Mouse (Mus musculus): ENCODE data around the gene Mlh3. TPM values are rescaled to one million over a fixed set of nuclear protein-coding genes. Genes with fewer than 3 reads are reported as not detected.

The Mlh3 gene
- polyA plus RNA-seq, 1 experiment from 2014 or later, result 7.1 TPM

- Histone ChIP-seq H3K4me1 (replicated peaks; ENCODE audit: insufficient read depth, low read length) (0 out of 2 replicates have a peak, but pooled peaks cover 9% of the 10 kb centered on the region), H3K27ac (no peak overlapping the region), H3K9ac (ENCODE audit: low read depth, low read length) (no peak overlapping the region), H3K27me3 (ENCODE audit: insufficient read depth, low read length) (0 out of 2 replicates have a peak, but pooled peaks cover 3% of the 10 kb centered on the region), H3K36me3 (ENCODE audit: insufficient read depth, low read length) (no peaks in the 10 kb centered on the region), H3K4me3 (replicated peaks; ENCODE audit: low read depth, low read length) (no peak overlapping the region), H3K9me3 (replicated peaks; ENCODE audit: low read length) (no peaks in the 10 kb centered on the region), H3K4me2 (ENCODE audit: low read length) (no peak overlapping the region)
- WGBS, result 20% methylated on average over 24 of the region's 24 CpGs
- ATAC-seq (replicated peaks; ENCODE audit: low FRiP score, low read depth), result 0 out of 2 replicates have a peak, but pooled peaks have one; percentile 1
- 0 out of 2 replicates have a peak, but pooled peaks have one; percentile 4 for TF ChIP-seq CTCF (IDR thresholded peaks at IDR 0.05; ENCODE audit: low read depth)
- no peak for DNase-seq (ENCODE audit: low spot score)
Observed at GRCm38 (mm10) chr12:85200929-85201829, 69.2 kb downstream of the Mlh3 start.

- H3K4me1 ChIP-seq (replicated peaks; ENCODE audit: insufficient read depth, low read length), result peaks cover 11% of the 10 kb centered on the region
- TF ChIP-seq CTCF (IDR thresholded peaks at IDR 0.05; ENCODE audit: low read depth), result no peak
- 0 out of 2 replicates have a peak, but pooled peaks cover 3% of the 10 kb centered on the region for H3K27me3 ChIP-seq (ENCODE audit: insufficient read depth, low read length)
- DNase-seq (ENCODE audit: low spot score) (no peak), ATAC-seq (replicated peaks; ENCODE audit: low FRiP score, low read depth) (0 out of 2 replicates have a peak, but pooled peaks have one; percentile 9)
- H3K4me2 ChIP-seq (ENCODE audit: low read length), result no peak overlapping the region
- H3K4me3 ChIP-seq (replicated peaks; ENCODE audit: low read depth, low read length), result no peak overlapping the region
- 67% methylated on average over 1 of the region's 1 CpGs for WGBS
- no peak overlapping the region for H3K27ac ChIP-seq
- H3K9me3 ChIP-seq (replicated peaks; ENCODE audit: low read length), result no peaks in the 10 kb centered on the region
- no peaks in the 10 kb centered on the region for H3K36me3 ChIP-seq (ENCODE audit: insufficient read depth, low read length)
- H3K9ac ChIP-seq (ENCODE audit: low read depth, low read length), result no peak overlapping the region
Observed at GRCm38 (mm10) chr12:85199954-85200353, 70.4 kb downstream of the Mlh3 start.

GRCm38 (mm10) chr12:85197936-85198335 lies 72.5 kb downstream of the Mlh3 start:
- H3K27me3 ChIP-seq (ENCODE audit: insufficient read depth, low read length), result 0 out of 2 replicates have a peak, but pooled peaks cover 3% of the 10 kb centered on the region
- H3K4me1 ChIP-seq (replicated peaks; ENCODE audit: insufficient read depth, low read length), result peaks cover 20% of the 10 kb centered on the region
- no peak overlapping the region for H3K4me3 ChIP-seq (replicated peaks; ENCODE audit: low read depth, low read length)
- H3K36me3 ChIP-seq (ENCODE audit: insufficient read depth, low read length), result no peaks in the 10 kb centered on the region
- H3K9me3 ChIP-seq (replicated peaks; ENCODE audit: low read length), result no peaks in the 10 kb centered on the region
- H3K4me2 ChIP-seq (ENCODE audit: low read length), result no peak overlapping the region
- ATAC-seq (replicated peaks; ENCODE audit: low FRiP score, low read depth) (no peak), DNase-seq (ENCODE audit: low spot score) (no peak)
- WGBS, result 23% methylated on average over 8 of the region's 8 CpGs
- H3K9ac ChIP-seq (ENCODE audit: low read depth, low read length), result no peak overlapping the region
- no peak for TF ChIP-seq CTCF (IDR thresholded peaks at IDR 0.05; ENCODE audit: low read depth)
- H3K27ac ChIP-seq, result no peak overlapping the region

GRCm38 (mm10) chr12:85197371-85197770 lies 73.0 kb downstream of the Mlh3 start:
- 0 out of 2 replicates have a peak, but pooled peaks cover 3% of the 10 kb centered on the region for H3K27me3 ChIP-seq (ENCODE audit: insufficient read depth, low read length)
- peaks cover 20% of the 10 kb centered on the region for H3K4me1 ChIP-seq (replicated peaks; ENCODE audit: insufficient read depth, low read length)
- H3K9me3 ChIP-seq (replicated peaks; ENCODE audit: low read length), result no peaks in the 10 kb centered on the region
- 58% methylated on average over 7 of the region's 7 CpGs for WGBS
- no peaks in the 10 kb centered on the region for H3K36me3 ChIP-seq (ENCODE audit: insufficient read depth, low read length)
- H3K9ac ChIP-seq (ENCODE audit: low read depth, low read length), result no peak overlapping the region
- TF ChIP-seq CTCF (IDR thresholded peaks at IDR 0.05; ENCODE audit: low read depth), result no peak
- H3K4me2 ChIP-seq (ENCODE audit: low read length), result no peak overlapping the region
- no peak overlapping the region for H3K27ac ChIP-seq
- no peak for ATAC-seq (replicated peaks; ENCODE audit: low FRiP score, low read depth)
- DNase-seq (ENCODE audit: low spot score), result peak; percentile 54
- H3K4me3 ChIP-seq (replicated peaks; ENCODE audit: low read depth, low read length), result no peak overlapping the region

GRCm38 (mm10) chr12:85196191-85196590 lies 74.2 kb downstream of the Mlh3 start:
- no peak overlapping the region for H3K4me2 ChIP-seq (ENCODE audit: low read length)
- no peak overlapping the region for H3K9ac ChIP-seq (ENCODE audit: low read depth, low read length)
- no peak for TF ChIP-seq CTCF (IDR thresholded peaks at IDR 0.05; ENCODE audit: low read depth)
- H3K27ac ChIP-seq, result no peak overlapping the region
- no peak for DNase-seq (ENCODE audit: low spot score)
- peaks cover 13% of the 10 kb centered on the region for H3K4me1 ChIP-seq (replicated peaks; ENCODE audit: insufficient read depth, low read length)
- ATAC-seq (replicated peaks; ENCODE audit: low FRiP score, low read depth), result no peak
- H3K9me3 ChIP-seq (replicated peaks; ENCODE audit: low read length), result no peaks in the 10 kb centered on the region
- WGBS, result 65% methylated on average over 10 of the region's 10 CpGs
- H3K27me3 ChIP-seq (ENCODE audit: insufficient read depth, low read length), result 0 out of 2 replicates have a peak, but pooled peaks cover 3% of the 10 kb centered on the region
- no peaks in the 10 kb centered on the region for H3K36me3 ChIP-seq (ENCODE audit: insufficient read depth, low read length)
- H3K4me3 ChIP-seq (replicated peaks; ENCODE audit: low read depth, low read length), result no peak overlapping the region

GRCm38 (mm10) chr12:85195086-85195485 lies 75.3 kb downstream of the Mlh3 start:
- no peak overlapping the region for H3K4me2 ChIP-seq (ENCODE audit: low read length)
- H3K4me1 ChIP-seq (replicated peaks; ENCODE audit: insufficient read depth, low read length), result peaks cover 11% of the 10 kb centered on the region
- no peaks in the 10 kb centered on the region for H3K36me3 ChIP-seq (ENCODE audit: insufficient read depth, low read length)
- H3K9me3 ChIP-seq (replicated peaks; ENCODE audit: low read length), result no peaks in the 10 kb centered on the region
- WGBS, result 76% methylated on average over 5 of the region's 5 CpGs
- 0 out of 2 replicates have a peak, but pooled peaks cover 3% of the 10 kb centered on the region for H3K27me3 ChIP-seq (ENCODE audit: insufficient read depth, low read length)
- H3K9ac ChIP-seq (ENCODE audit: low read depth, low read length), result no peak overlapping the region
- TF ChIP-seq CTCF (IDR thresholded peaks at IDR 0.05; ENCODE audit: low read depth), result no peak
- ATAC-seq (replicated peaks; ENCODE audit: low FRiP score, low read depth) (no peak), DNase-seq (ENCODE audit: low spot score) (no peak)
- no peak overlapping the region for H3K4me3 ChIP-seq (replicated peaks; ENCODE audit: low read depth, low read length)
- peak overlapping the region; percentile 31; the same call in 1 of the 2 replicates for H3K27ac ChIP-seq
